Mouse (Mus musculus) neural tube, embryonic 11.5 days (tissue): ENCODE results near the gene Dusp28. TPM values are rescaled to one million over a fixed set of nuclear protein-coding genes. Genes with fewer than 3 reads are reported as not detected.

Experiments used
- ATAC-seq: fragments of 200-750 bp; cut with Nextera tagmentation; 2 replicates; pipeline ENCODE4 v1.8.0; 2017; ENCODE audit warnings: moderate number of reproducible peaks, mild to moderate bottlenecking, moderate TSS enrichment, moderate library complexity; ENCODE audit not compliant: insufficient read depth, low FRiP score, low TSS enrichment
- DNase-seq: peaks from one replicate; pipeline ENCODE4 v3.0.0-alpha.2; 2015; ENCODE audit warnings: low spot score
- H3K27ac ChIP-seq: fragments of 300-500 bp; sonication (generic); 2 replicates; pipeline ENCODE4 v1.5.1; 2014; ENCODE audit warnings: low read depth, mild to moderate bottlenecking, low read length
- H3K27me3 ChIP-seq: fragments of 300-500 bp; sonication (generic); 2 replicates; pipeline ENCODE4 v1.6.1; 2014; ENCODE audit warnings: mild to moderate bottlenecking, low read length, mixed read lengths; ENCODE audit not compliant: control insufficient read depth, insufficient read depth
- H3K36me3 ChIP-seq: fragments of 300-500 bp; sonication (generic); 2 replicates; pipeline ENCODE4 v1.6.1; 2014; ENCODE audit warnings: mild to moderate bottlenecking, low read length, moderate library complexity, mixed read lengths; ENCODE audit not compliant: control insufficient read depth, insufficient read depth
- H3K4me1 ChIP-seq: fragments of 300-500 bp; sonication (generic); 2 replicates; pipeline ENCODE4 v1.6.1; 2014; ENCODE audit warnings: low read length, mixed read lengths; ENCODE audit not compliant: control insufficient read depth, insufficient read depth
- H3K4me2 ChIP-seq: fragments of 300-500 bp; sonication (generic); 2 replicates; pipeline ENCODE4 v1.6.1; 2014; ENCODE audit warnings: low read depth, mild to moderate bottlenecking, moderate library complexity
- H3K4me3 ChIP-seq: fragments of 300-500 bp; sonication (generic); 2 replicates; pipeline ENCODE4 v1.5.1; 2014; ENCODE audit warnings: low read depth, low read length
- H3K9ac ChIP-seq: fragments of 300-500 bp; sonication (generic); 2 replicates; pipeline ENCODE4 v1.6.1; 2014; ENCODE audit warnings: mild to moderate bottlenecking, low read length
- H3K9me3 ChIP-seq: fragments of 300-500 bp; sonication (generic); 2 replicates; pipeline ENCODE4 v1.6.1; 2016; ENCODE audit warnings: low read length; ENCODE audit not compliant: control insufficient read depth
- WGBS: fragments of 180-500 bp; shearing (Covaris S2); extraction: QIAGEN DNeasy Blood & Tissue Kit; methylation state at CpG from one replicate; pipeline ENCODE4 v1.1.7; 2014; 5-methylcytosine and 5-hydroxymethylcytosine counted together
- polyA plus RNA-seq: library from polyadenylated mRNA; unstranded; fragments of >200 nt; fragmentation: Nextera tagmentation; extraction: Ambion mirVana; gene quantifications from 2 replicates; pipeline ENCODE4 v1.2.1, GENCODE M21; 2014

The Dusp28 gene
- polyA plus RNA-seq, 1 experiment from 2014 or later = 8.6 TPM

- no peaks in the 10 kb centered on the region for H3K36me3 ChIP-seq
- WGBS = 78% methylated on average over 12 of the region's 12 CpGs
- H3K9me3 ChIP-seq = no peaks in the 10 kb centered on the region
- H3K27me3 ChIP-seq = no peaks in the 10 kb centered on the region
- H3K4me1 ChIP-seq = no peaks in the 10 kb centered on the region
- no peak overlapping the region for H3K4me3 ChIP-seq
- H3K9ac ChIP-seq = no peak overlapping the region
- ATAC-seq = no peak
- DNase-seq = no peak
- H3K4me2 ChIP-seq = no peak overlapping the region
- no peak overlapping the region for H3K27ac ChIP-seq
Measured at GRCm38 (mm10) chr1:92877431-92877978, 29.3 kb upstream of the Dusp28 start.

GRCm38 (mm10) chr1:92878066-92878741 lies 28.6 kb upstream of the Dusp28 start:
- H3K9me3 ChIP-seq = no peaks in the 10 kb centered on the region
- H3K36me3 ChIP-seq = no peaks in the 10 kb centered on the region
- WGBS = 87% methylated on average over 13 of the region's 13 CpGs
- no peak overlapping the region for H3K27ac ChIP-seq
- no peak overlapping the region for H3K4me2 ChIP-seq
- no peaks in the 10 kb centered on the region for H3K4me1 ChIP-seq
- no peak for DNase-seq
- no peaks in the 10 kb centered on the region for H3K27me3 ChIP-seq
- no peak overlapping the region for H3K9ac ChIP-seq
- ATAC-seq = no peak
- H3K4me3 ChIP-seq = no peak overlapping the region

DNA sequence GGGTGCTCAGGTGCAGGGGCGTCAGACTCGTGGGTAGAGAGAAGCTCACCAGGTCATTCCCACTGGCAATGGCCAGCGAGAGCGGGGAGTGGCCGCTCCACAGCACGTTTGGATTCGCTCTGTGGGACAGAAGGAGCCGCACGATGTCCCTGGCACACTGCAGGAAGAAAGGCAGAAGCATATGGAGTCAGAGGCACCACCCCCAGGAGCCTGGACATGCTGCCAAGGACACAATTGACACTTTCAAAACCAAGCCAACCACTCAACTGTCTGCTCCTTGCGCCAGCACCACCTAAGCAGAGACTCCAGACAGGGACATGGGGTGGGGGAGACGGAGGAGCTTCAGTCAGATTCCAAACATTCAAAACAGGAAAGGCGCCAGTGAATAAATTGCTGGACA lies 27.5 kb upstream of the Dusp28 start:
- Histone ChIP-seq H3K9me3 (no peaks in the 10 kb centered on the region), H3K27me3 (no peaks in the 10 kb centered on the region), H3K4me3 (no peak overlapping the region), H3K9ac (no peak overlapping the region), H3K27ac (no peak overlapping the region), H3K4me1 (no peaks in the 10 kb centered on the region), H3K4me2 (no peak overlapping the region), H3K36me3 (no peaks in the 10 kb centered on the region)
- ATAC-seq (no peak), DNase-seq (no peak)
- 88% methylated on average over 12 of the region's 12 CpGs for WGBS

DNA sequence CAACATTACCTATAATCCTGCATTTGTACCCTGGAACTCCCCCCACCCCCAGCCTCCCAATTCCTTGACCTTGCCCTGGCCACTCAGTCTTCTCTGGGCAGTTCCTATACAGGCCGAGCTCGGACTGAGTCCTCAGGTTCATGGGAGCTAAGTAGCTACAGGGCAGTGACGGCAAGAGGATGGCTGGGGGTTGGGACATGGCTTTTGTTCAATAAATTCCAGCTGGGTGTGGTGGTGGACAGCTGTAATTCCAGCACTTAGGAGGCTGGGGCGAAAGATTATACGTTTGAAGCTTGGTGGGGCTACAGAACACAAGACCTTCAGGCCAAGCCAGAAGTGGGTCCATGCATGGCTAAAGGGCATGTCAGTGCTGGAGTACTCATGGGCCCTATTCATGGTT lies 26.7 kb upstream of the Dusp28 start:
- ATAC-seq (no peak), DNase-seq (no peak)
- no peak overlapping the region for H3K4me2 ChIP-seq
- H3K9me3 ChIP-seq = no peaks in the 10 kb centered on the region
- no peak overlapping the region for H3K27ac ChIP-seq
- 90% methylated on average over 5 of the region's 5 CpGs for WGBS
- H3K36me3 ChIP-seq = no peaks in the 10 kb centered on the region
- no peaks in the 10 kb centered on the region for H3K4me1 ChIP-seq
- H3K27me3 ChIP-seq = no peaks in the 10 kb centered on the region
- H3K9ac ChIP-seq = no peak overlapping the region
- H3K4me3 ChIP-seq = no peak overlapping the region

DNA sequence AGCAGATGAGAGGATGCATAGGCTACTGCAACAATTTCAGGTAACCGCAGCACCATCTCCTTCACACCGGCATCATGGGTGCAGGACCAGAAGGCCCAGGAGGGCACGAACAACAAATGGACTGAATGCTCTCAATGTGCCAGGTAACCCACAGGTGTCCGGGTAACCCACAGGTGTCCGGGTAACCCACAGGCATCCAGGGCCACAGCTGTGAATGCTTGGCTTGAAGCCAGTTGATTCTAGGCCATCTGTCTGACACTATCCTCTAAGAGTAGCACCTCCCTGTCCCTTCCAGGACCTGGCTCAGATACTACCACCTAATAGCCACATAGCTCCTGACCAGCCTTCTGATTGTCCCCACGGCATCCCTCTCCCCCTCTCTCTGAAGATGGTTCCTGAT lies 24.8 kb upstream of the Dusp28 start:
- Histone ChIP-seq H3K9me3 (no peaks in the 10 kb centered on the region), H3K36me3 (no peaks in the 10 kb centered on the region), H3K4me3 (no peak overlapping the region), H3K9ac (no peak overlapping the region), H3K4me2 (no peak overlapping the region), H3K4me1 (no peaks in the 10 kb centered on the region), H3K27me3 (no peaks in the 10 kb centered on the region), H3K27ac (no peak overlapping the region)
- ATAC-seq (no peak), DNase-seq (no peak)
- 88% methylated on average over 6 of the region's 6 CpGs for WGBS

GRCm38 (mm10) chr1:92888901-92889655 lies 17.7 kb upstream of the Dusp28 start:
- no peak overlapping the region for H3K27ac ChIP-seq

DNA sequence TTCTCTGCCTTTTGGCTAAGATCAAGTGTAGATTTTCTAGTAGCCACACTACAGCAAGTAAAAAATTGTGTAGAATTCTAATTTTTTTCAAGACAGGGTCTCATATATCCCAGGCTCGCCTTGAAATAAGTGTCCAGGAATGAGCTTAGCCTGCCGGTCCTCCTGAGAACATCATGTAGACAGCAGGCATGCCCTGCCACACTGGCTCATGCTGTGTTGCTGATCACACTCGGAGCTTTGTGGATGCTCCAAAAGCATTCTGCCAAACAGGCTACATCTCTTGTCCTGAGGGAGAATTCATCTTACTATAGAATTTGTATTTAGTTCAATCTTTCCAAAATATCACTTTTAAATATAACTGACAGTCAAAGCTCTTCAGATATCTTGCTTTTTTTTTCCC lies 14.0 kb upstream of the Dusp28 start:
- Histone ChIP-seq H3K4me1 (no peaks in the 10 kb centered on the region), H3K4me2 (no peak overlapping the region), H3K27me3 (no peaks in the 10 kb centered on the region), H3K4me3 (no peak overlapping the region), H3K27ac (no peak overlapping the region), H3K36me3 (no peaks in the 10 kb centered on the region), H3K9ac (no peak overlapping the region), H3K9me3 (no peaks in the 10 kb centered on the region)
- no peak for DNase-seq
- no peak for ATAC-seq
- WGBS = 71% methylated on average over 3 of the region's 3 CpGs

More at GRCm38 (mm10) chr1:92888901-92889655, 17.7 kb upstream of the Dusp28 start:
- H3K9ac ChIP-seq = no peak overlapping the region
- H3K9me3 ChIP-seq = no peaks in the 10 kb centered on the region
- H3K4me2 ChIP-seq = no peak overlapping the region
- 69% methylated on average over 7 of the region's 7 CpGs for WGBS
- no peaks in the 10 kb centered on the region for H3K4me1 ChIP-seq
- H3K36me3 ChIP-seq = no peaks in the 10 kb centered on the region
- no peaks in the 10 kb centered on the region for H3K27me3 ChIP-seq
- ATAC-seq (no peak), DNase-seq (no peak)
- no peak overlapping the region for H3K4me3 ChIP-seq

DNA sequence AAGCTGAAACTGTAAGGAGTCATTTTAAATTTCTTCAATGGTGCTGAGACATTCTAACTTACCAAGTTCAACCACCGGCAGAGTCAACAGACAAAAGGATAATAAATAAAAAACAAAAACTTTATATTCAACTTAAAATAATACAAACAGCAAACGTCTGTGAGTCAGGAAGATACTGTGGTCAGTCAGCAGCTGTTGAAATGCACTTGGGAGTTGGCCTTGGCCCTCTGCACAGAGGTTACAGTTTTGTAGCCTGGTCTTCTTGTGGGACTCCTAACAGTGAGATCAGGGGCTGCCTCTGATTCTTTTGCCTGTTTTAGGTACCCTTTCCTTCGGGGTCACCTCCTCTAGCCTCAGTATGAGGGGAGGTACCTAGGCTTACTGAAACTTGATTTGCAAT lies 12.9 kb upstream of the Dusp28 start:
- Histone ChIP-seq H3K4me1 (no peaks in the 10 kb centered on the region), H3K4me2 (no peak overlapping the region), H3K9me3 (no peaks in the 10 kb centered on the region), H3K4me3 (no peak overlapping the region), H3K36me3 (no peaks in the 10 kb centered on the region), H3K27me3 (no peaks in the 10 kb centered on the region), H3K9ac (no peak overlapping the region), H3K27ac (no peak overlapping the region)
- DNase-seq = no peak
- no peak for ATAC-seq
- WGBS = 77% methylated on average over 3 of the region's 3 CpGs

GRCm38 (mm10) chr1:92895089-92895488 lies 11.7 kb upstream of the Dusp28 start:
- WGBS = 13% methylated on average over 3 of the region's 3 CpGs

More at GRCm38 (mm10) chr1:92895089-92895488, 11.7 kb upstream of the Dusp28 start:
- H3K9me3 ChIP-seq = no peaks in the 10 kb centered on the region
- H3K27ac ChIP-seq = no peak overlapping the region
- H3K4me1 ChIP-seq = no peaks in the 10 kb centered on the region
- ATAC-seq = 0 out of 2 replicates have a peak, but pooled peaks have one; percentile 67
- H3K36me3 ChIP-seq = no peaks in the 10 kb centered on the region
- DNase-seq = peak; percentile 85
- no peaks in the 10 kb centered on the region for H3K27me3 ChIP-seq
- H3K4me3 ChIP-seq = no peak overlapping the region
- H3K4me2 ChIP-seq = no peak overlapping the region
- H3K9ac ChIP-seq = no peak overlapping the region
